In the genomic region with DNA sequence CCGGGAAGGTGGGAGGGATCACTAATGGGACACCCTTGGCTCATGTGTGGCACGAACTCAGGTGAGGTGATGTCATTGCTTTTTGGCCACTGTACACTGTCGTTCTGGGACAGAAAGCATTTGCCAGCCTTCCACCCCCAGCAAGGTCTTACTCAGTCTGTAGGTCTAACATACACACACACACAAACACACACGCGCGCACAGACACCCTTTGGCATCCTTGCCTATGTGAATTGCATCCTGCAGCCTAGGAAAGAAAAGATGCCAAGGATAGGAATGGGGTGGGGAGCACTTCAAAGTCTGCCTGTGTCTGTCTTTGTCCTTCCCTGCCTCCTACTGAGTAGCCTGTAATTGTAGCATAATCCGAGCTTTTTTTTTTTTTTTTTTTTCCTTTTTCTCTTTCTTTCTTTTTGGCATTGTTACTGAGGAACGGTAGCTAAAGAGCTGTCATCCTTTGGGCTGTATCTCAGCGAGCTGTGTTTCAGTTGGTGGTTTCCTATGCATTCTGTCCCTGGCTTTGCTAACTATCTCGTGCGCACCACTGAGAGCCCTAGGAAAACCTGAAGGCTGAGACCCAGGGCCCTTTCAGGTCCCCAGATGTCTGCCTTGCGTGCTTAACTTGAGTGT, we compare ENCODE assay signal across 11 mouse cellular contexts. TPM values are rescaled to one million over a fixed set of nuclear protein-coding genes. Genes with fewer than 3 reads are reported as not detected.
DNase-seq lines count a peak whose midpoint lies in the region; ATAC-seq lines count a peak whose summit lies in the region.
"Had no signal": no experiment of that assay in that cellular context is flagged by ENCODE, and none has a peak within 500 bp of the region (broad histone marks: within the 10 kb centered on the region; RNA-seq: fewer than 3 reads in every experiment).

No protein-coding gene starts in this region.

- H3K4me1 ChIP-seq in liver, embryonic 11.5 days (replicated peaks; ENCODE audit: control insufficient read depth, insufficient read depth, low read length): peaks cover 52% of the 10 kb centered on the region
- peaks cover 22% of the 10 kb centered on the region for H3K4me1 ChIP-seq in embryonic facial prominence, embryonic 11.5 days (ENCODE audit: control insufficient read depth, insufficient read depth, low read length)
- H3K4me1 ChIP-seq in hindbrain, embryonic 15.5 days (replicated peaks): peaks cover 77% of the 10 kb centered on the region
- H3K4me1 ChIP-seq in neural tube, embryonic 15.5 days: peaks cover 81% of the 10 kb centered on the region

- WGBS in liver, embryonic 11.5 days: 61% methylated on average over 12 of the region's 12 CpGs
- WGBS in embryonic facial prominence, embryonic 11.5 days: 34% methylated on average over 12 of the region's 12 CpGs
- WGBS in hindbrain, embryonic 15.5 days: 16% methylated on average over 12 of the region's 12 CpGs
- WGBS in neural tube, embryonic 15.5 days: 26% methylated on average over 12 of the region's 12 CpGs

- no peak overlapping the region for H3K4me3 ChIP-seq in liver, embryonic 11.5 days (ENCODE audit: low read depth, low read length)
- no peak overlapping the region for H3K4me3 ChIP-seq in embryonic facial prominence, embryonic 11.5 days (ENCODE audit: low read depth, low read length)
- peak overlapping the region; percentile 7; the same call in 1 of the 2 replicates for H3K4me3 ChIP-seq in hindbrain, embryonic 15.5 days
- H3K4me3 ChIP-seq in neural tube, embryonic 15.5 days (replicated peaks): no peak overlapping the region

- no peak overlapping the region for H3K9ac ChIP-seq in liver, embryonic 11.5 days (ENCODE audit: low read depth, low read length)
- H3K9ac ChIP-seq in embryonic facial prominence, embryonic 11.5 days (replicated peaks; ENCODE audit: low read length): no peak overlapping the region; the same call in 1 of the 2 replicates
- peak overlapping the region; percentile 26 for H3K9ac ChIP-seq in hindbrain, embryonic 15.5 days
- 0 out of 2 replicates have a peak overlapping the region, but pooled peaks have one; percentile 17 for H3K9ac ChIP-seq in neural tube, embryonic 15.5 days (replicated peaks)

- H3K9me3 ChIP-seq in liver, embryonic 11.5 days (ENCODE audit: control insufficient read depth, low read length): no peaks in the 10 kb centered on the region
- no peaks in the 10 kb centered on the region for H3K9me3 ChIP-seq in embryonic facial prominence, embryonic 11.5 days (replicated peaks; ENCODE audit: control insufficient read depth, low read length)
- H3K9me3 ChIP-seq in hindbrain, embryonic 15.5 days: no peaks in the 10 kb centered on the region
- H3K9me3 ChIP-seq in neural tube, embryonic 15.5 days (replicated peaks): no peaks in the 10 kb centered on the region

- peak overlapping the region; percentile 12; the same call in 1 of the 2 replicates for H3K4me2 ChIP-seq in liver, embryonic 11.5 days
- no peak overlapping the region; the same call in 1 of the 2 replicates for H3K4me2 ChIP-seq in embryonic facial prominence, embryonic 11.5 days (ENCODE audit: low read depth, low read length)
- peak overlapping the region; percentile 89 for H3K4me2 ChIP-seq in hindbrain, embryonic 15.5 days
- peak overlapping the region; percentile 88 for H3K4me2 ChIP-seq in neural tube, embryonic 15.5 days

- no peak overlapping the region; the same call in 1 of the 2 replicates for H3K27ac ChIP-seq in liver, embryonic 11.5 days (ENCODE audit: low read depth, low read length)
- 0 out of 2 replicates have a peak overlapping the region, but pooled peaks have one; percentile 9 for H3K27ac ChIP-seq in embryonic facial prominence, embryonic 11.5 days (replicated peaks; ENCODE audit: low read depth, low read length)
- H3K27ac ChIP-seq in hindbrain, embryonic 15.5 days (replicated peaks): peak overlapping the region; percentile 78
- peak overlapping the region; percentile 69 for H3K27ac ChIP-seq in neural tube, embryonic 15.5 days (replicated peaks)

- H3K36me3 ChIP-seq in liver, embryonic 11.5 days (ENCODE audit: control insufficient read depth, insufficient read depth, low read length): peaks cover 2% of the 10 kb centered on the region; the same call in 1 of the 2 replicates
- H3K36me3 ChIP-seq in embryonic facial prominence, embryonic 11.5 days (replicated peaks; ENCODE audit: control insufficient read depth, insufficient read depth, low read depth, low read length): 0 out of 2 replicates have a peak, but pooled peaks cover 2% of the 10 kb centered on the region
- H3K36me3 ChIP-seq in hindbrain, embryonic 15.5 days: peaks cover 10% of the 10 kb centered on the region
- peaks cover 10% of the 10 kb centered on the region for H3K36me3 ChIP-seq in neural tube, embryonic 15.5 days

- DNase-seq in liver, embryonic 11.5 days (ENCODE audit: low spot score): no peak
- DNase-seq in liver: no peak
- no peak for DNase-seq in embryonic facial prominence, embryonic 11.5 days (ENCODE audit: low spot score)
- DNase-seq in right cerebral cortex, postnatal 4 days: no peak
- DNase-seq in thymus, postnatal 14 days: no peak
- DNase-seq in lung, postnatal 14 days: no peak
- DNase-seq: kidney, postnatal 4 days; thymus, adult 2 months had no signal

- ATAC-seq in liver, embryonic 11.5 days (replicated peaks; ENCODE audit: low FRiP score): no peak
- no peak for ATAC-seq in embryonic facial prominence, embryonic 11.5 days (replicated peaks; ENCODE audit: insufficient number of reproducible peaks, low FRiP score, low TSS enrichment, low read depth)
- no peak for ATAC-seq in hindbrain, embryonic 15.5 days (ENCODE audit: low FRiP score, low read depth)
- no peak for ATAC-seq in neural tube, embryonic 15.5 days (ENCODE audit: low FRiP score)
- ATAC-seq: Patski had no signal

- no peaks in the 10 kb centered on the region for H3K27me3 ChIP-seq in liver, embryonic 11.5 days (replicated peaks; ENCODE audit: control insufficient read depth, insufficient read depth, low read length)
- H3K27me3 ChIP-seq in embryonic facial prominence, embryonic 11.5 days (ENCODE audit: control insufficient read depth, insufficient read depth, low read length): no peaks in the 10 kb centered on the region
- H3K27me3 ChIP-seq in hindbrain, embryonic 15.5 days: no peaks in the 10 kb centered on the region
- no peaks in the 10 kb centered on the region for H3K27me3 ChIP-seq in neural tube, embryonic 15.5 days (replicated peaks)
- H3K27me3 ChIP-seq: Patski had no signal

RNA-seq across cellular contexts. Expression of a gene that starts 4.8 kb away (rescaled TPM):
- polyA plus RNA-seq in liver, embryonic 11.5 days (2014; fragmentation: Nextera tagmentation; extraction: Ambion mirVana): 39.7 and 41.8 TPM in 2 replicates
- 130 and 133 TPM in 2 replicates for polyA plus RNA-seq in embryonic facial prominence, embryonic 11.5 days (2014; fragmentation: Nextera tagmentation; extraction: Ambion mirVana)
- 204 TPM in 2 replicates for polyA plus RNA-seq in hindbrain, embryonic 15.5 days (2015; fragmentation: Nextera tagmentation; extraction: Ambion mirVana)
- polyA plus RNA-seq in neural tube, embryonic 15.5 days (2015; fragmentation: Nextera tagmentation; extraction: Ambion mirVana): 185 and 211 TPM in 2 replicates

RNA-seq across cellular contexts. Expression of a gene that starts 29.4 kb away (rescaled TPM):
- polyA plus RNA-seq in liver, embryonic 11.5 days (2014; fragmentation: Nextera tagmentation; extraction: Ambion mirVana): not detected in 2 replicates
- not detected in 2 replicates for polyA plus RNA-seq in embryonic facial prominence, embryonic 11.5 days (2014; fragmentation: Nextera tagmentation; extraction: Ambion mirVana)
- polyA plus RNA-seq in hindbrain, embryonic 15.5 days (2015; fragmentation: Nextera tagmentation; extraction: Ambion mirVana): 7.1 and 7.7 TPM in 2 replicates
- polyA plus RNA-seq in neural tube, embryonic 15.5 days (2015; fragmentation: Nextera tagmentation; extraction: Ambion mirVana): 6.7 and 6.8 TPM in 2 replicates

Comparison
In these comparisons a context has a peak if more than half of its experiments do, and no peak if none do; other contexts are left out.
1. H3K9ac ChIP-seq: peak in hindbrain, embryonic 15.5 days (single experiment) and neural tube, embryonic 15.5 days (single experiment); none in liver, embryonic 11.5 days (single experiment) and embryonic facial prominence, embryonic 11.5 days (single experiment).